Comparison of ENCODE assay signal across 27 mouse cellular contexts in genomic region chr9:102868451-102868850, GRCm38 (mm10).
"Had no signal": no experiment of that assay in that cellular context is flagged by ENCODE, and none has a peak within 500 bp of the region (broad histone marks: within the 10 kb centered on the region; RNA-seq: fewer than 3 reads in every experiment).

No protein-coding gene starts in this region.

- H3K9ac ChIP-seq: heart, embryonic 13.5 days; heart, embryonic 15.5 days; hindbrain, embryonic 14.5 days; intestine, embryonic 15.5 days; limb, embryonic 12.5 days; liver, embryonic 13.5 days; liver, embryonic 15.5 days; liver, postnatal 0 days had no signal

- H3K27me3 ChIP-seq: heart, embryonic 13.5 days; heart, embryonic 15.5 days; intestine, embryonic 15.5 days; limb, embryonic 12.5 days; liver, embryonic 13.5 days; liver, embryonic 15.5 days had no signal

- H3K27ac ChIP-seq: heart, adult 2 months; heart, embryonic 13.5 days; heart, embryonic 15.5 days; hindbrain, embryonic 14.5 days; intestine, embryonic 15.5 days; layer of hippocampus, adult 2 months; left cerebral cortex, adult 2 months; limb, embryonic 10.5 days; limb, embryonic 12.5 days; liver, embryonic 13.5 days; liver, embryonic 15.5 days had no signal

- DNase-seq: gastrocnemius, postnatal 14 days; gastrocnemius, postnatal 36 days; heart, adult 2 months; heart, postnatal 14 days; heart, postnatal 36 days; kidney, adult 18-20 months; kidney, adult 8-10 months; kidney, postnatal 10 days; kidney, postnatal 25 days; kidney, postnatal 4 days; liver; liver, embryonic 13.5 days; liver, postnatal 0 days had no signal

- H3K9me3 ChIP-seq: heart, embryonic 13.5 days; heart, embryonic 15.5 days; intestine, embryonic 15.5 days; limb, embryonic 10.5 days; limb, embryonic 12.5 days; liver, embryonic 13.5 days; liver, embryonic 15.5 days had no signal

- H3K4me3 ChIP-seq: heart, adult 2 months; heart, embryonic 13.5 days; heart, embryonic 15.5 days; intestine, embryonic 15.5 days; layer of hippocampus, adult 2 months; left cerebral cortex, adult 2 months; limb, embryonic 10.5 days; limb, embryonic 12.5 days; liver, embryonic 13.5 days; liver, embryonic 15.5 days had no signal

- ATAC-seq: hindbrain, embryonic 16.5 days; inflammation-experienced regulatory T-cells, adult 6 months; intestine, embryonic 15.5 days; intestine, postnatal 0 days; liver, postnatal 0 days had no signal

- H3K4me2 ChIP-seq: heart, embryonic 11.5 days; heart, embryonic 13.5 days; heart, embryonic 15.5 days; hindbrain, embryonic 14.5 days; intestine, embryonic 15.5 days; limb, embryonic 12.5 days; liver, embryonic 11.5 days; liver, embryonic 13.5 days; liver, embryonic 15.5 days had no signal
